28 mouse cellular contexts compared by ENCODE assay signal in genomic region chr19:54174090-54175055, GRCm38 (mm10).
A peak's percentile ranks its signal among the peaks of the same experiment; 100 is the strongest.
DNase-seq lines count a peak whose midpoint lies in the region.
"Had no signal": no experiment of that assay in that cellular context is flagged by ENCODE, and none has a peak within 500 bp of the region (broad histone marks: within the 10 kb centered on the region; RNA-seq: fewer than 3 reads in every experiment).

No protein-coding gene starts in this region.

- H3K27me3 ChIP-seq in hindbrain, embryonic 10.5 days (ENCODE audit: insufficient read depth, poor library complexity, severe bottlenecking): no peaks in the 10 kb centered on the region
- H3K27me3 ChIP-seq: hindbrain, embryonic 12.5 days; limb, embryonic 12.5 days; liver, embryonic 15.5 days; lung, embryonic 15.5 days had no signal

- peaks cover 13% of the 10 kb centered on the region for H3K4me1 ChIP-seq in hindbrain, embryonic 10.5 days (replicated peaks)
- H3K4me1 ChIP-seq: heart, embryonic 13.5 days; intestine, embryonic 15.5 days; limb, embryonic 12.5 days; liver, embryonic 15.5 days; lung, embryonic 15.5 days had no signal

- peak; percentile 62 for DNase-seq in heart, adult 11 months
- no peak for DNase-seq in heart, postnatal 36 days
- DNase-seq in right cerebral cortex, adult 18-20 months: peak; percentile 46
- DNase-seq in right cerebral cortex, postnatal 4 days: no peak
- DNase-seq in right cerebral cortex, postnatal 25 days: peak; percentile 39
- DNase-seq in hindbrain, embryonic 10.5 days (ENCODE audit: low spot score): no peak
- no peak for DNase-seq in cerebellum, postnatal 4 days (ENCODE audit: low spot score in 2 of 2)
- DNase-seq: adrenal gland, postnatal 10 days; cerebellum, adult 11-12 months; cerebellum, adult 9-11 months; gastrocnemius, adult 2 months; gastrocnemius, postnatal 36 days; heart, adult 2 months; heart, postnatal 10 days; kidney, adult 2 months; kidney, postnatal 36 days; spleen, adult 18-20 months; thymus, adult 18-20 months; thymus, postnatal 36 days had no signal

- intact Hi-C loops in heart, postnatal 36 days (cut with DNase I): no loop called here

- H3K4me3 ChIP-seq in hindbrain, embryonic 10.5 days: no peak overlapping the region
- H3K4me3 ChIP-seq: erythroblast, embryonic 14.5 days; gastrocnemius, adult 2 months; heart, adult 2 months; heart, embryonic 13.5 days; hindbrain, embryonic 12.5 days; intestine, embryonic 15.5 days; limb, embryonic 12.5 days; liver, embryonic 15.5 days; lung, embryonic 15.5 days; midbrain, embryonic 10.5 days had no signal

- 89% methylated on average over 14 of the region's 14 CpGs for WGBS in hindbrain, embryonic 10.5 days

- no peaks in the 10 kb centered on the region for H3K9me3 ChIP-seq in hindbrain, embryonic 10.5 days
- H3K9me3 ChIP-seq: heart, embryonic 13.5 days; hindbrain, embryonic 12.5 days; intestine, embryonic 15.5 days; limb, embryonic 12.5 days; liver, embryonic 15.5 days; lung, embryonic 15.5 days; midbrain, embryonic 10.5 days had no signal

- H3K36me3 ChIP-seq in hindbrain, embryonic 10.5 days: no peaks in the 10 kb centered on the region
- H3K36me3 ChIP-seq: heart, embryonic 13.5 days; hindbrain, embryonic 12.5 days; intestine, embryonic 15.5 days; limb, embryonic 12.5 days; liver, embryonic 15.5 days; lung, embryonic 15.5 days; midbrain, embryonic 10.5 days had no signal

- H3K27ac ChIP-seq in hindbrain, embryonic 10.5 days: no peak overlapping the region
- H3K27ac ChIP-seq: gastrocnemius, adult 2 months; heart, adult 2 months; heart, embryonic 13.5 days; hindbrain, embryonic 12.5 days; hindbrain, postnatal 0 days; intestine, embryonic 15.5 days; limb, embryonic 12.5 days; liver, embryonic 15.5 days; lung, embryonic 15.5 days; midbrain, embryonic 10.5 days had no signal

Comparison
In these comparisons a context has a peak if more than half of its experiments do, and no peak if none do; other contexts are left out.
1. DNase-seq: peak in heart, adult 11 months (single experiment), right cerebral cortex, adult 18-20 months (single experiment) and right cerebral cortex, postnatal 25 days (single experiment); none in heart, postnatal 36 days (0 of 2), right cerebral cortex, postnatal 4 days (single experiment), hindbrain, embryonic 10.5 days (single experiment) and cerebellum, postnatal 4 days (0 of 2).